ENCODE assay signal across 8 mouse cellular contexts in genomic region chr15:93750953-93751352, GRCm38 (mm10).
DNase-seq lines count a peak whose midpoint lies in the region; ATAC-seq lines count a peak whose summit lies in the region.

No protein-coding gene starts in this region.

- H3K9ac ChIP-seq in embryonic facial prominence, embryonic 15.5 days, result no peak overlapping the region

- no peak overlapping the region for H3K27ac ChIP-seq in embryonic facial prominence, embryonic 15.5 days (replicated peaks)

- H3K27me3 ChIP-seq in embryonic facial prominence, embryonic 15.5 days, result no peaks in the 10 kb centered on the region
- H3K27me3 ChIP-seq in megakaryocyte, embryonic 14.5 days (replicated peaks), result no peaks in the 10 kb centered on the region

- H3K4me1 ChIP-seq in embryonic facial prominence, embryonic 15.5 days, result peaks cover 3% of the 10 kb centered on the region
- H3K4me1 ChIP-seq in megakaryocyte, embryonic 14.5 days, result peaks cover 24% of the 10 kb centered on the region

- intact Hi-C loops in left cerebral cortex, postnatal 25 days (cut with DNase I), result loop anchor here (5.0 kb wide), 1 partner anchor 159 kb away; no protein-coding TSS in a partner anchor

- DNase-seq in urinary bladder, postnatal 14 days (ENCODE audit: low spot score), result peak; percentile 63
- DNase-seq in urinary bladder, adult 2 months (ENCODE audit: low spot score), result no peak
- peak; percentile 17 to 62 for DNase-seq in left cerebral cortex, postnatal 25 days (ENCODE audit: low spot score in 2 of 2)
- DNase-seq in urinary bladder, postnatal 36 days (ENCODE audit: low spot score in 2 of 2), result peak; percentile 53 to 75
- no peak for DNase-seq in B cell, adult 2 months

- no peak overlapping the region for H3K4me3 ChIP-seq in embryonic facial prominence, embryonic 15.5 days (replicated peaks)
- peak overlapping the region; percentile 86 for H3K4me3 ChIP-seq in megakaryocyte, embryonic 14.5 days (replicated peaks)

- no peaks in the 10 kb centered on the region for H3K36me3 ChIP-seq in embryonic facial prominence, embryonic 15.5 days
- peaks cover 16% of the 10 kb centered on the region for H3K36me3 ChIP-seq in megakaryocyte, embryonic 14.5 days (replicated peaks; ENCODE audit: low read length)

- H3K9me3 ChIP-seq in embryonic facial prominence, embryonic 15.5 days (replicated peaks), result no peaks in the 10 kb centered on the region
- peaks cover 10% of the 10 kb centered on the region for H3K9me3 ChIP-seq in megakaryocyte, embryonic 14.5 days

- WGBS in embryonic facial prominence, embryonic 15.5 days, result 15% methylated on average over 8 of the region's 8 CpGs

- 0 out of 2 replicates have a peak overlapping the region, but pooled peaks have one; percentile 10 for H3K4me2 ChIP-seq in embryonic facial prominence, embryonic 15.5 days (replicated peaks)

- no peak for ATAC-seq in embryonic facial prominence, embryonic 15.5 days (ENCODE audit: insufficient number of reproducible peaks, low FRiP score, low TSS enrichment, low read depth)
- ATAC-seq in hematopoietic stem cell, adult 5-6 weeks (replicated peaks in 1 of 2; ENCODE audit: insufficient read depth in 1 of 2, low FRiP score in 2 of 2, low TSS enrichment in 1 of 2, low read depth in 1 of 2, poor library complexity in 2 of 2, severe bottlenecking in 2 of 2), result peak; percentile 95 to 96

Comparison
In these comparisons a context has a peak if more than half of its experiments do, and no peak if none do; other contexts are left out.
1. DNase-seq: peak in urinary bladder, postnatal 14 days (single experiment), left cerebral cortex, postnatal 25 days (2 of 2) and urinary bladder, postnatal 36 days (2 of 2); none in urinary bladder, adult 2 months (single experiment) and B cell, adult 2 months (0 of 2).